Mouse (Mus musculus) thymus, adult 2 months (tissue): Measurements from ENCODE around the gene Gm20388.

Source experiments
- CTCF ChIP-seq: fragments of 200-500 bp; IDR thresholded peaks from 2 replicates; pipeline ENCODE4 v1.5.1; 2012; ENCODE audit warnings: mild to moderate bottlenecking, control low read depth, low read length, moderate library complexity, borderline replicate concordance; ENCODE audit not compliant: control insufficient read depth, poor library complexity, insufficient read depth; ENCODE audit errors: extremely low read depth
- POLR2A ChIP-seq: fragments of 200-500 bp; IDR thresholded peaks from 2 replicates; pipeline ENCODE4 v1.6.1; 2012; ENCODE audit warnings: mild to moderate bottlenecking, low read length, control low read depth, moderate library complexity; ENCODE audit not compliant: control insufficient read depth, poor library complexity, insufficient read depth; ENCODE audit errors: extremely low read depth

GRCm38 (mm10) chr8:121877212-121877611 lies 1966.6 kb downstream of the Gm20388 start:
- no peak for TF ChIP-seq POLR2A
- TF ChIP-seq CTCF, result no peak
